Mouse (Mus musculus): ENCODE measurements at regions not wholly inside any gene's neighbourhood (a gene's known extent, or its start where the extent isn't known, plus 50 kb on each side); places are given as distances from the start of the nearest gene placed in this dataset.
"Not testable (repeated sequence)": the region's sequence is repeated elsewhere in the genome, so short reads cannot be mapped to it uniquely, and the experiment has no call there.

- Histone ChIP-seq H3K4me3 (ENCODE audit: low read depth, low read length) (no peak overlapping the region), H3K27me3 (replicated peaks; ENCODE audit: control insufficient read depth, insufficient read depth, low read length) (no peaks in the 10 kb centered on the region), H3K36me3 (ENCODE audit: control insufficient read depth, insufficient read depth, low read length) (no peaks in the 10 kb centered on the region), H3K4me1 (replicated peaks; ENCODE audit: control insufficient read depth, insufficient read depth, low read length) (no peaks in the 10 kb centered on the region), H3K9ac (ENCODE audit: low read length) (no peak overlapping the region), H3K27ac (ENCODE audit: low read depth) (no peak overlapping the region), H3K9me3 (ENCODE audit: control insufficient read depth, low read length) (no peaks in the 10 kb centered on the region), H3K4me2 (ENCODE audit: low read length) (no peak overlapping the region)
- DNase-seq (ENCODE audit: low spot score) (no peak), ATAC-seq (replicated peaks; ENCODE audit: low FRiP score, low TSS enrichment, low read depth) (no peak)
- 73% methylated on average over 6 of the region's 6 CpGs for WGBS
These were observed 414.3 kb downstream of the Gtdc1 start for GRCm38 (mm10) chr2:44513080-44513724.

DNA sequence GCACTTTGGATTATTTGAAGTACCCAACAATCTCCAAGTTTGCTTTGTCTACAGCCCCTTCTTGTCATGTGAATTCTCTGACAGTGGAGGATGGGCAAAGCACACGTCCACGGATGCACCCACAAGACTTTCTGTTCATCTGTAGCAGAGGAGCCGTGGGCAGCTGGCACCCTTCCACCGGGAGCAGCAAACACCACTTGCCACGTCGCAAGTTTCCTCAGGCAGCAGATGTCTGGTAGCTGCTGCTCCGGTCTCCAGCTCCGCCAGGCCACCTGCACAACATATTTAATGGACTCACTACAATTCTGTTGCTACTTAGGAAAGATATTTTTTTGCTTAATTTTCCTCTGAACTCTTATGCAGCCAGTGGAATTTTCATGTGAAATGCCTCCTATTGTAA is 415.1 kb downstream of the Gtdc1 start:
- Histone ChIP-seq H3K27me3 (replicated peaks; ENCODE audit: control insufficient read depth, insufficient read depth, low read length) (no peaks in the 10 kb centered on the region), H3K9me3 (ENCODE audit: control insufficient read depth, low read length) (no peaks in the 10 kb centered on the region), H3K36me3 (ENCODE audit: control insufficient read depth, insufficient read depth, low read length) (no peaks in the 10 kb centered on the region), H3K4me1 (replicated peaks; ENCODE audit: control insufficient read depth, insufficient read depth, low read length) (no peaks in the 10 kb centered on the region), H3K27ac (ENCODE audit: low read depth) (no peak overlapping the region), H3K9ac (ENCODE audit: low read length) (no peak overlapping the region), H3K4me3 (ENCODE audit: low read depth, low read length) (no peak overlapping the region), H3K4me2 (ENCODE audit: low read length) (no peak overlapping the region)
- ATAC-seq (replicated peaks; ENCODE audit: low FRiP score, low TSS enrichment, low read depth): no peak
- WGBS: 38% methylated on average over 8 of the region's 8 CpGs
- no peak for DNase-seq (ENCODE audit: low spot score)

DNA sequence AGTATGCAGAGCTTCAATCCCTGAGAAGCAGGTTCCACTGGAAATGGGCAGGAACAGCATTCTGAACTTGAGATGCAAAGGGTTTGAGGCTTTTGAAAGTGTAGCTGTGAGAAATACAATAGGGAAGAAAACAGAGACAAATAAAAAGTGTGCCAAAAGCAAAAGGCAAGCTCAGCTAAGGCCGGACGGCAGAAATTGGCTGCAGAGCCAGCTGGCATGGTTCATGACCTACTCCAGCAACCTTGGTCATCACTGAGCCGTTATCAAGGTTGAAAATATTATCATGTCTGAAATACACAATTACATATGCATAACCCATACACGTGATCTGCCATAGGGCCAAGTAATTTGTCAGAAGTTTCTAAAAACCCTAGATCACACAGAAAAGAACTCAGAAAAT is 418.4 kb downstream of the Gtdc1 start:
- no peaks in the 10 kb centered on the region for H3K9me3 ChIP-seq (ENCODE audit: control insufficient read depth, low read length)
- no peak overlapping the region for H3K9ac ChIP-seq (ENCODE audit: low read length)
- no peak overlapping the region for H3K4me3 ChIP-seq (ENCODE audit: low read depth, low read length)
- H3K4me2 ChIP-seq (ENCODE audit: low read length): no peak overlapping the region
- H3K27me3 ChIP-seq (replicated peaks; ENCODE audit: control insufficient read depth, insufficient read depth, low read length): no peaks in the 10 kb centered on the region
- no peaks in the 10 kb centered on the region for H3K4me1 ChIP-seq (replicated peaks; ENCODE audit: control insufficient read depth, insufficient read depth, low read length)
- no peak for DNase-seq (ENCODE audit: low spot score)
- no peak overlapping the region for H3K27ac ChIP-seq (ENCODE audit: low read depth)
- H3K36me3 ChIP-seq (ENCODE audit: control insufficient read depth, insufficient read depth, low read length): no peaks in the 10 kb centered on the region
- WGBS: 87% methylated on average over 4 of the region's 4 CpGs
- ATAC-seq (replicated peaks; ENCODE audit: low FRiP score, low TSS enrichment, low read depth): no peak

GRCm38 (mm10) chr2:44504273-44504672 is 423.2 kb downstream of the Gtdc1 start:
- Histone ChIP-seq H3K4me2 (ENCODE audit: low read length) (no peak overlapping the region), H3K9ac (ENCODE audit: low read length) (no peak overlapping the region), H3K4me3 (ENCODE audit: low read depth, low read length) (no peak overlapping the region), H3K4me1 (replicated peaks; ENCODE audit: control insufficient read depth, insufficient read depth, low read length) (no peaks in the 10 kb centered on the region), H3K36me3 (ENCODE audit: control insufficient read depth, insufficient read depth, low read length) (no peaks in the 10 kb centered on the region), H3K27me3 (replicated peaks; ENCODE audit: control insufficient read depth, insufficient read depth, low read length) (no peaks in the 10 kb centered on the region), H3K9me3 (ENCODE audit: control insufficient read depth, low read length) (no peaks in the 10 kb centered on the region), H3K27ac (ENCODE audit: low read depth) (no peak overlapping the region)
- DNase-seq (ENCODE audit: low spot score): no peak
- WGBS: 51% methylated on average over 6 of the region's 6 CpGs
- ATAC-seq (replicated peaks; ENCODE audit: low FRiP score, low TSS enrichment, low read depth): no peak

GRCm38 (mm10) chr2:44490806-44491205 is 436.7 kb downstream of the Gtdc1 start:
- H3K27me3 ChIP-seq (replicated peaks; ENCODE audit: control insufficient read depth, insufficient read depth, low read length); H3K27ac ChIP-seq (ENCODE audit: low read depth); H3K36me3 ChIP-seq (ENCODE audit: control insufficient read depth, insufficient read depth, low read length); H3K4me1 ChIP-seq (replicated peaks; ENCODE audit: control insufficient read depth, insufficient read depth, low read length); H3K9me3 ChIP-seq (ENCODE audit: control insufficient read depth, low read length); DNase-seq (ENCODE audit: low spot score); H3K4me3 ChIP-seq (ENCODE audit: low read depth, low read length); H3K9ac ChIP-seq (ENCODE audit: low read length); H3K4me2 ChIP-seq (ENCODE audit: low read length); ATAC-seq (replicated peaks; ENCODE audit: low FRiP score, low TSS enrichment, low read depth): not testable (repeated sequence)
- 96% methylated on average over 1 of the region's 1 CpGs for WGBS

GRCm38 (mm10) chr2:44490230-44490629 is 437.2 kb downstream of the Gtdc1 start:
- no peaks in the 10 kb centered on the region for H3K27me3 ChIP-seq (replicated peaks; ENCODE audit: control insufficient read depth, insufficient read depth, low read length)
- H3K36me3 ChIP-seq (ENCODE audit: control insufficient read depth, insufficient read depth, low read length): no peaks in the 10 kb centered on the region
- H3K9me3 ChIP-seq (ENCODE audit: control insufficient read depth, low read length): no peaks in the 10 kb centered on the region
- no peak for ATAC-seq (replicated peaks; ENCODE audit: low FRiP score, low TSS enrichment, low read depth)
- H3K9ac ChIP-seq (ENCODE audit: low read length): no peak overlapping the region
- H3K4me3 ChIP-seq (ENCODE audit: low read depth, low read length): no peak overlapping the region
- 97% methylated on average over 4 of the region's 4 CpGs for WGBS
- no peak overlapping the region for H3K27ac ChIP-seq (ENCODE audit: low read depth)
- no peak overlapping the region for H3K4me2 ChIP-seq (ENCODE audit: low read length)
- no peak for DNase-seq (ENCODE audit: low spot score)
- H3K4me1 ChIP-seq (replicated peaks; ENCODE audit: control insufficient read depth, insufficient read depth, low read length): no peaks in the 10 kb centered on the region

- Histone ChIP-seq H3K4me3 (ENCODE audit: low read depth, low read length) (no peak overlapping the region), H3K27ac (ENCODE audit: low read depth) (no peak overlapping the region), H3K4me1 (replicated peaks; ENCODE audit: control insufficient read depth, insufficient read depth, low read length) (no peaks in the 10 kb centered on the region), H3K9ac (ENCODE audit: low read length) (no peak overlapping the region), H3K27me3 (replicated peaks; ENCODE audit: control insufficient read depth, insufficient read depth, low read length) (no peaks in the 10 kb centered on the region), H3K9me3 (ENCODE audit: control insufficient read depth, low read length) (0 out of 2 replicates have a peak, but pooled peaks cover 4% of the 10 kb centered on the region), H3K36me3 (ENCODE audit: control insufficient read depth, insufficient read depth, low read length) (no peaks in the 10 kb centered on the region), H3K4me2 (ENCODE audit: low read length) (0 out of 2 replicates have a peak overlapping the region, but pooled peaks have one; percentile 7)
- ATAC-seq (replicated peaks; ENCODE audit: low FRiP score, low TSS enrichment, low read depth) (no peak), DNase-seq (ENCODE audit: low spot score) (no peak)
- 55% methylated on average over 14 of the region's 14 CpGs for WGBS
These were observed 441.6 kb downstream of the Gtdc1 start for GRCm38 (mm10) chr2:44485880-44486279.

GRCm38 (mm10) chr2:44479746-44480145 is 447.7 kb downstream of the Gtdc1 start:
- WGBS: 95% methylated on average over 5 of the region's 5 CpGs
- H3K27ac ChIP-seq (ENCODE audit: low read depth): no peak overlapping the region
- no peak for ATAC-seq (replicated peaks; ENCODE audit: low FRiP score, low TSS enrichment, low read depth)

DNA sequence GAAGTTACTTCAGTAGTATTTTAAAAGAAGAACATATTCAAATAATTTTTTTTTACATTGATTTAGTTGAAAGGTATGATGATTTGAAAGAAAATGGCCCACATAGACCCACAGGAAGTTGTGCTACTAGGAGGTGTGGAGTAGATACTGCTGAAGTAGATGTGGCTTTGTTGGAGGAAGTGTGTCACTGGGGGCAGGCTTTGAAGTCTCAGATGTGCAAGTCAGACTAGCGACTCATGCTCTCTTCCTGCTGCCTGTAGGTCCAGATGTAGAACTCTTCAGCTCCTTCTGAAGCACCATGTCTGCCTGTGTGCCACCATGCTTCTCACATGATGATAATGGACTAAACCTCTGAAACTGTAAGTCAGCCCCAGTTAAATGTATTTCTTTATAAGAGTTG is 452.0 kb downstream of the Gtdc1 start:
- no peak overlapping the region for H3K9ac ChIP-seq (ENCODE audit: low read length)
- 84% methylated on average over 1 of the region's 1 CpGs for WGBS
- no peak for DNase-seq (ENCODE audit: low spot score)

More at GRCm38 (mm10) chr2:44479746-44480145, 447.7 kb downstream of the Gtdc1 start:
- Histone ChIP-seq H3K9ac (ENCODE audit: low read length) (no peak overlapping the region), H3K4me2 (ENCODE audit: low read length) (no peak overlapping the region), H3K4me1 (replicated peaks; ENCODE audit: control insufficient read depth, insufficient read depth, low read length) (no peaks in the 10 kb centered on the region), H3K4me3 (ENCODE audit: low read depth, low read length) (no peak overlapping the region), H3K36me3 (ENCODE audit: control insufficient read depth, insufficient read depth, low read length) (no peaks in the 10 kb centered on the region), H3K9me3 (ENCODE audit: control insufficient read depth, low read length) (0 out of 2 replicates have a peak, but pooled peaks cover under 1% of the 10 kb centered on the region), H3K27me3 (replicated peaks; ENCODE audit: control insufficient read depth, insufficient read depth, low read length) (no peaks in the 10 kb centered on the region)
- DNase-seq (ENCODE audit: low spot score): no peak

More for the DNA sequence above, 452.0 kb downstream of the Gtdc1 start:
- Histone ChIP-seq H3K27me3 (replicated peaks; ENCODE audit: control insufficient read depth, insufficient read depth, low read length) (no peaks in the 10 kb centered on the region), H3K4me3 (ENCODE audit: low read depth, low read length) (no peak overlapping the region), H3K27ac (ENCODE audit: low read depth) (no peak overlapping the region), H3K9me3 (ENCODE audit: control insufficient read depth, low read length) (no peaks in the 10 kb centered on the region), H3K4me2 (ENCODE audit: low read length) (no peak overlapping the region), H3K4me1 (replicated peaks; ENCODE audit: control insufficient read depth, insufficient read depth, low read length) (no peaks in the 10 kb centered on the region), H3K36me3 (ENCODE audit: control insufficient read depth, insufficient read depth, low read length) (no peaks in the 10 kb centered on the region)
- no peak for ATAC-seq (replicated peaks; ENCODE audit: low FRiP score, low TSS enrichment, low read depth)
